Mouse (Mus musculus): Measurements from ENCODE around the gene Ubtd2.

Gene Ubtd2

DNA sequence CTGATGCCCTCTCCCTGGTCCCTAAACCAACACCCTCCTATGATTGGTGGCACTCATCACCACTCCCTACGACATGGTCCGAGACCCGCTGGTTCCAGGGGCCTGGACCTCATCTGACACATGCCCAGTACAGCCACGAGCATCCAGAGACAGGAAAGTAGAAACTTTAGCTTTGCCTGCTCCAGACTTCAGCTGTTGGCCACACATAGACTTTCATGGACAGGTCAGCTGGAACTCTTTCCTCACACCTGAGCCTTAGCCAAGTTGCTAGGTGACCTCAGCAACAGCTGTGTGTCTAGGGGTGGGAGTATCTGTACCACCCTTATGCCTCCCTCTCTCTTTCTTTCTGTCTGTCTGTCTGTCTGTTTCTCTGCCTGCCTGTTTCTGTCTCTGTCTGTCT, 93.1 kb downstream of the Ubtd2 start:
- no peak for DNase-seq

DNA sequence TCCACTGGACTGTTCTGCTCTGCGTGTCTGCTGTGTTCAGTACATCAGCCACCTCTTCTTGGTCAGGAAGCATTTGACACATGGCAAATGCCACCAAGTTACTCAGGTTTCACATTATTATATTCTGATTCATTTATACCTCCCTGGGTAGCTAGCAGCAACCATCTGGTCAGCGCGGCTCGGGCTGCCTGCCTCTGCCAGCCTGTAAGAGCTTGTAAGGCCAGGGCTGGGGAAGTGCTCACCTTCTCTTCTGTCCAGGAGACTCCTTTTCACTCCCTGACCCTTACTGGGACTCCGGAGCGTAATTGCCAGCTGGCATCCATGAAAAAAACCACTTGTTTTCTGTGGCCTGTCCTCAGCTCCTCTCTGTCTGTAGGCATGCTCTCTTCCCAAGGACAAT, 94.1 kb downstream of the Ubtd2 start:
- DNase-seq = no peak

DNA sequence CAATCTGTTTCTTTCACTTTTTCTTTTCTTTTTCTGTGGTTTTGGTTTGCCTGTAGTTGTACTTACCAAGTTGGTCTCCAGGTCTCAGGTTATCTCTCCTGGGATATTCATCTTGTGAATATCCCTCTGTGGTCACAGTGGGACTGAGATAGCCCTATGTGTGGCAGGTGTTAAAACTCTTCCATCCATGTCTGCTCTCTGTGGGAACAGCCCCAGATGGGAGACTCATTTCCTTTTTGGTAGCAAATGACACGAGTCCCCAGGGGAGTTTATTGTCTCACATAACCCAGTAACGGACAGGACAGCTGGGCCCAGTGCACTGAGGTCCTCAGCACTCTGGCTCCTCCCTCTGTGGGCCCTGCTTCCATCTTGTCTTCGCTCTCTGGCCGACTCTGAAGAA, 94.9 kb downstream of the Ubtd2 start:
- no peak for DNase-seq

DNA sequence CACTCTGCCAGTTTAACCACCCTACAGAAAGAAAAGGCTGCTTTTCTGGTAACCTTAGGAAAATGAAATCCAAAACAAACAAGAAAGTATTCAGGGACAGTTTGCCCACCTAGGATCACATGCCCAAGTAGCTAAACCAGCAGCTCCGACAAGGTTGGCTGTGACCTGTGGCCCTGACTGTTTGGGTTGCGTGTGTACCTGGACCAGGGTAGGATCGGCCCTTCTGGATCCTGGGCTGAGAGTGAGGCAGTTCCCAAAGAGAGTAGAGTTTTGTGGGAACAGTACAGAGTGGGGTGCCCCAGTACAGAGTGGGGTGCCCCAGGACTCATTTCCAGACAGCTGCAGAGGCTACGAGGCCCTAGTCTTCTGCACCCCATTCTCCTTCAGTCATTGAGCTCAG, 95.9 kb downstream of the Ubtd2 start:
- no peak for DNase-seq

DNA sequence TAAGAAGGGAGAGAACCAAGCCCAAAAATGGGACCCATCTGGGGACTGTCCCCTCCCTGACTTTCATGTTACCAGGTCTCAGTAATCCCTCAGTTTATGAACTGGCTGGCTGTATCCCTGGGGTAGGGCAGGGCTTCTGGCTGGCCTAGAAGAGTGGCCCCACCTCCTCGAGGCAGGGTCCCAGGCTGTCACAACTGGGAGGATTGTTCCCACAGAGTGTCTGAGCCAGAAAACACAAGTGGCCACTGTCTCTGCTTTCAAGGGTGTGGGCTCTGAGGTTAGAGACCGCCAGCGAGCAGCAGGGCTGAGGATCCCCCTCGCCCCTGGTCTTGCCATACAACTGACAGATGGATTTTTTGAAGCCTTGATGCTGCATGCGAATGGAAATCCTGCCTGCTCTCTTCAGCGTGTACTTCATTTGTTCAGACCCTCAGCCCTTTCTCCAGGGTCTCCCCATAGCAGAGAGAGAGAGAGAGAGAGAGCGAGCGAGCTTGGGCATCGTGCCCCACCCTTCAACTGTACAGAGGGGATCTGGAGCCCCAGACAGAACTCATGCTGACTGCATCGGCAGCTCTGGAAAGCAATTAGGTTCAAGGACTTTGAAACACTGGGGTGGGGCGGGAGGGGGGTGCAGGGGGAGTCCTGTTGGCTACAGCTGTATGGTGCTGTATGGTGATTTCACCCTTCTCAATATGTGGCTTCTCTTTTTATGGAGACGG, 96.6 kb downstream of the Ubtd2 start:
- DNase-seq = no peak

DNA sequence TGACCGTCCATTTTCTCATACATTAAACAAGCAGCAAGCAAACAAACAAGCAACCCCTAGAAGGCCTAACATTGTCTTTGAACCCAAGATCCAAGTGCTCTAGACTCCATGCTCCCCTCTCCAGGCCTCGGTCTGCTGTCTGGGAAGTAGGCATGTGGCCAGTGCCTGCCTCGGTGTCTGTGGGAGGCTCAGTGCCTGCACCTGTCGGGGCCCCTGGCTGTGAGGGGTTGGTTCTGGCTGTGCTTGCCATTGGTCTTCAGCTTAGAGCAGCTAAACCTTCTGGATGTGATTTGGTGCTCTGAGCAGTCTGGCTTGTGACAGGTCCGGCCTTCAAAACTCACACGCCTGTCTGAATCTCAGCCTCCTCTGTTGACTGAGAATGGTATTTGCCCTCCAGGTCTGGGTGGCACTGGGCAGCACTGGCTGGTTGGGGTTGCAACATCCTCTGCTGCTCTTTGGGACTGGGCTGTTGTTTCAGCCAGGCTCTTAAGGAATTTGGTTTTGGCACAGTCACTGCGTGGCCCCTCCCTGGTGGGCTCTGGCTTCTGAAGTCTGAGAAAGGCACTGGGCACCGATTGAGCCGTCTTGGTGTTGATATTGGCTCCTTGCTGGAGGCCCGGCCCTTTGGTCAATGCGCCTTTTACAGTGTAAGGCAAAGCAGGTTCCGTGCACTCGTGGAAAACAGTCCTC, 97.4 kb downstream of the Ubtd2 start:
- no peak for DNase-seq

DNA sequence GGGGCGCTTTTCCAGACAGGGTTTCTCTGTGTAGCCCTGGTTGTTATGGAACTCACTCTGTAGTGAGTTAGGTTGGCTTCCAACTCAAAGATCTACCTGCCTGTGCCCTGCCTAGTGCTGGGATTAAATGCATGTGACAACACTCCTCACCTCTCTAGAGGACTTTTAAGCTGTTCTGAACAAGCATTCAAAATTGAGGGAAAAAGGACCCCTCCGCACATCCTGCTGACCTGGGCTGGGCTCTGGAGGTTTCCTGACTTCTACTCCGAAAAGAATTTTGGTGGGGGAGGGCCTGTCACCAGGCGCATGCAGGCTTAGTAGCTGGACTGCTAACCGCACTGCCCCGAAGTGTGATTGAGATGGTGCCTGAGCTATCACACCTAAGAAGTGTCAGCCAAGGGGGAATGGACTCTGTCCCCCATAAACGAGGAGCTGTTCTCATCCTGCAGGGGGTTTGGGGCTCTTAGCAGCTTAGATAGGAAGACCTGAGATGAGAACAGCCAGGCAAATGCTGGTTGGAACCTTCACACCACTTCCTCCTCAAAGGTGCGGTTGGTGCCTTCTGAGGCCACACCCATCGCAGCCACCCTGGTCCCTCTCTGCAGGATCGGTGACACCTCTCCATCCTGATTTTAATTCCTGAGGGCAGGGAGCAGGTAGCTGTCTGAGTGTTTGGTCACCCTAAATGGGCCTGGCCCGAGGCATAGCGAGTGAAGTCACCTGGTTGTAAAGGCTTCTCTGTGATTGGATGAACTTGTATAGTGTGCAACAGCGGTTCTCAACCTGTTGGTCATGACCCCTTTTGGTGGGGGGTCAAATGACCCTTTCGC, 98.4 kb downstream of the Ubtd2 start:
- no peak for DNase-seq

DNA sequence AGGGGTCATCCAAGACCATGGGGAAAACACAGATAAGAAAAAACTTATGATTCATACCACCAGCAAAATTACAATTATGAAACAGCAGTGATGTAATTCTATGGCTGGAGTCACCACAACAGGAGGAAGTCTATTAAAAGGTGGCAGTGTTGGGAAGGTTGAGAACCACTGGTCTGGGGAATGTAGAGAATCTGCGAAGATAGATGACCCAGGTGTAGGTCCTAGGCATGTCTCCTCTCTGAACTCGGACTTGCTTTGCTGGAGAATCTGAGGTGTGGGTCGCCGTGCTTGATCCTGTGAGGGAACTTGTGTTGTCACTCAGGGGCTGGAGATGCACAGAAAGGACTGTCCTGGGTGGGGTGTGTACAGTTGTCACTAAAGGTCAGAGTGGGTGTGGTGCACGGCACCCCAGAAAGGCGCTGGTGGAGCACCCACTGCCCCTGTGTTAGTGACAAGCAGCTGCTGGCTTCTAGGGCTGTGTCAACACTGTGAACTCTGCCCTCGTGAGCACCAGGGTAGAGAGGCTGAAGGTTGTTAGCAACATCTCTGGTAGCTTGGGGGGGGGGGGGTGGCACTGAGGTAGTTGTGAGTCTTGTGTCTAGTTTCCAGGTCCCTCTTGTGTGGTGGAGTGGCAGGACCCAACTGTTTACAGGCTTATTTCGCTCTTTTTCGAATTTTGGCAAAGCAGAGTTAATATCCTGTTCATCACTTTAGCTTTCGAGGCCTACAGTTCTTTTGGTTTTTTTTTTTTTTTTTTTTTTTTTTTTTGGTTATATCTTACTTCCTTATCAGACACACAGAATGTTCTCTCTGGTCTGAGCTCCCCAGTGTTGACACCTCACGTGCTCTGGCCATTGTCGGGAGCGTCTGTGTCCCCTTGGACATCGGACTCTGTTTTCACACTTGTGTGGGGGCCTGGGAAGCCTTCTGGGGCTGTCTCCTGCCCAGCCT, 99.2 kb downstream of the Ubtd2 start:
- DNase-seq = no peak

DNA sequence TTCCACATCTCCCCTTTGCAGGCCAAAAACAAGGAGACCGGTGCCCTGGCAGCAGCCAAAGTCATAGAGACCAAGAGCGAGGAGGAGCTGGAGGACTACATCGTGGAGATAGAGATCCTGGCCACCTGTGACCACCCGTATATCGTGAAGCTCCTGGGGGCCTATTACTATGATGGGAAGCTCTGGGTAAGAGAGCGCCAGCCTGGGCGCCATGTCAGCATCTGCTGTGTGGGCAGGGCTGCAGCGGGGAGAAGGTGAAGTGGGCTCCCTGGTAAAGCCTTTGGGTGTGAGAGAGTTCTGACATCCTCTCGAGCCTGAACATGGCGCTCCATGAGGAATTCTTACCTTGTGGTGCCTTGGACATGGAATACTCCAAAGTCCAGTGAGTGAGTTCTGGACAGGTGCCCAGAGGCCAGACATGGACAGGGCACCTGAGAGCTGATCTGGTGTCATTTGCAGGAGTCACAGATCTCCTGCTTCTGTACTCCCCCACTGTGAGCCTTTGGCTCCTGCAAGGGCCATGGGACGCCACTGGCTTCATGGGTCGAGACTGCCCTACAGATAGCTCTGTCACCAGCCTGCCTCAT, 100.0 kb downstream of the Ubtd2 start:
- DNase-seq = no peak

DNA sequence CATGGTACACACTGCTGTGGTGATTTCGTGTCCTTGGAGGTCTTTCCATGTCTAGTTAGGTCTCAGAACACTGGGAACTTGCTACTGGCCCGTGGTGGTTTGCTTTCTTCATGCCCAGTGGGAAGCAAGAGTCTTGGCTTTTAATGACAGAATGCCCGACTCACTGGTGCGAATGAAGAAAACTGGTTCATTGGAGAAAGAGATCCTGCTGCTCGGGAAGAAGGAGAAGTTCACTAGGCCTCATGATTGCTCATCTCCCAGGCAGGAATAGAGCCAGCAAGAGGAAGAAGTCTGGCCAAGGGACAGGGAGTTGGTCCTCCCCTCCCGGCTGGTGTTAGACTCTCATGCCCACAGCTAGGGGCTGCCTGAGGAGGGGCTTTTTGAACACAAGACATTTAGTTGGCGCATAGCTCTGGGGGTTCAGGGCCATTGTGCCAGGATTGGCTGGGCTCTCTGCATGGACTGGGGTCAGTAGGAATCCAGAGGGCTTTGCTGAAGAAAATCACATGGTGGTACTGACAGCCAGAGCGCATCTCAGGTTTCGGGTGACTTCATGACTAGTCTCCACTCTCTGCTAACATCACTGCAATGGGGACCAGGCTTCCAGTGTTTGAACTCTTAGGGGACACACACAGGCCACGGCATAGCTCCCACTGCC, 101.3 kb downstream of the Ubtd2 start:
- no peak for DNase-seq

DNA sequence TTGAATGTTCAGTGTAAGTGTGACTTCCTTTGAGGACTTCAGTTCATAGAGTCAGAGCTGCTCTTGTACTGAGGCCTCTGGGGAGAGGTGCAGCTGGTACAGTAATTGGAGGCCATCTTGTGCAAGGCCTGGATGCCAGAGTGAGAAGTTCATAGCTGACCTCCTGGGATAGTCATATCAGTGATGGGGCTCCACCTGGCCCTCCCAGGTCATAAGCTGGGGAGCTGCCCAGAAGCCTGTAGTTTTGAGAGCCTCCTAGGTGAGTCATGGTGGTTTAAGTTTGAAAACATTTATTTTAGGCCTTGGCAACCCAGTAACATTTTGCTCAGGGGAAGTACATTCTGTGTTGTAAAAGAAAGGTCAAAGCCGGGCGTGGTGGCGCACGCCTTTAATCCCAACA, 102.9 kb downstream of the Ubtd2 start:
- DNase-seq = no peak

DNA sequence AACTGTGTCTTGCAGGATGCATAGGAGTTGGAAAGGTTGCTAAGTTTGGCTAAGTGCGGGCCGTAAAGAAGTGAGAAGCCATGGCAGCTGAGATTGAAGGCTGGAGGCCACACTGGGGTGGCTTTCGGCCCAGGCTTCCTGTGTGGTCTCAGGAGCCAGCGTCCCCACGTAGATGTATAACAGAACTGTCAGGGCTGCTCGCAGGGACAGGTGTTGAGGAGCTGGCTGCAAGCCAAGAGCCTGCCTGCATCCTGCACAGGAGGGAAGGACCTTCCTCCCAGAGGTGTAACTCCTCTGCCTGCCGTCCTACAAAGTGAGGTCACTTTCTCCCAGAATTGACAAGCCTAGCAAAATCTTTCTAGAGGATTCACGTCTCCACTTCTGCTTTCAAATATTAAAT, 103.5 kb downstream of the Ubtd2 start:
- DNase-seq = no peak

DNA sequence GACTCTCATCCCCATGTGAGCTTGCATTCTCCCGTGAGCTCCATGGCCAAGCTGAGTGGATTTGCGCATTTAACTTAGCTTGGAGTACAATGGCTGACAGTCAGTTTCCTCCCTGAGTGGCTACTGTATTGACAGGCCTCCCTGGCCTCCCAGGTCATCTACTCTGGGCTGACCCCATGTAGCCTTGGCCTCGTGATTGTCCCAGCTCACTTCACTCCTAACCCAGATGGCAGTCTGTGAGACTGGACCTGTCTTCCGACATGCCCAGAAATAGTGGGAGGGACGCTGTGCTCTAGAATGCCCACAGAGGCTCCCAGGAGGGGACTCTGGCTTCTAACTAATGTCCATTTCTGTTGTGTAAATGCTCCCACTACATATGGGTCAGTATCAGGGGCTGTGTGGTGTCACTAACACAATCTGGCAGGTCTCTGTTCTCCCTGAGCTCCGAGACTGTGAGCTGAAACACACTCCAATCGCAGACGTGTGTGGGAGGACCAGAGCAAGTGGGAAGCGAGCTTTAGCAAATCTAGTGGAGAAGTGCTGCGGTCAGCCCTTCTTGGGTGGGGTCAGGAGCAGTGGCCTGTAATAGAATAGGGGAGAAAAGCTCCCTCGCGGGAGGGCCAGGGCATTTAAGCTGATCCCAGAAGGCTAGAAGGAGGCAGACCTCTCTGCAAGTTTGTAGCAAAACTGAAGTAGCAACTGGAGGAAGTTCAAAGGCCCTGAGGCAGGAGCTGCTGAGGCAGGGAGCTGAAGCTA, 105.0 kb downstream of the Ubtd2 start:
- no peak for DNase-seq

DNA sequence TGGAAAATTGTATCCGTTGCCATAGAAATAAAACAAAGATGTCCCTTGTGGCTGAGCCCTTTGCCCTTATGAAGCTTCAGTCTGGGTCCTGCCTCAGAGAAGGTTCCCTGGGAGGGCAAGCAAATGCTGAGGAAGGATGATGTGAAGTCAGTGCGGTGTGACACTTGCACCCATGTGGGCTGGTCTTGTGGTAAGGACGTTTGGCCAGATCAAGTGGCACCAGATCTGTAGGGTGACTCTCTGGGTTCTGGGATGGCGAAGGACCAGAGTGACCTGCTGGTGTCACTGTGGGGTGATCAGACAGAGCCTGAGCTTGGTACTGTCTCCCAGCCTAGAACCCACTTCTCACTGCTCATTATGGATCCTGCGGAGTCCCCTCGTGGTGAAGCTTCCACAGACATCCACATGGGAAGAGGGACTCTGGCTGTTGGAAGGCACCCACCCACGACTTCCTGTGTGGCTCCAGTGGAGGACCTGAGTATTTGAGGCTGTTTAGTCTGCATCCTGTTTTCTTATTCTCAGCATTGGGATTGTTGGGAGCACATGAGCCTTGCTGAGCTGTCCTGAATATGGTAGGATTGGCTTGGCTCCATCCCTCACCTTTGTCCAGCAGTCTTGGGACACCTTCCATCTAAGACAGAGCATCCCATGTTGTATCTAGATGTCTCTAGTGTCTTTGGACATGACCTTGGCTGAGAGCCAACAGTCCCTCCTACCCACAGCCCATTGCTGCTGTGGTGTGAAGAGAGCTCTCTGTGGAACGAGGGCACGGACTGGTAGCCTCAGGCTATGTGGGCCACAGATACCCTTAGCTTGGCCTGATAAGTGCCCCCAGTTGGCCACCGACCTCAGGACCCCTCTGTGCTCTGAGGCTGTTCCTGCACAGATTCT, 106.5 kb downstream of the Ubtd2 start:
- DNase-seq = no peak

DNA sequence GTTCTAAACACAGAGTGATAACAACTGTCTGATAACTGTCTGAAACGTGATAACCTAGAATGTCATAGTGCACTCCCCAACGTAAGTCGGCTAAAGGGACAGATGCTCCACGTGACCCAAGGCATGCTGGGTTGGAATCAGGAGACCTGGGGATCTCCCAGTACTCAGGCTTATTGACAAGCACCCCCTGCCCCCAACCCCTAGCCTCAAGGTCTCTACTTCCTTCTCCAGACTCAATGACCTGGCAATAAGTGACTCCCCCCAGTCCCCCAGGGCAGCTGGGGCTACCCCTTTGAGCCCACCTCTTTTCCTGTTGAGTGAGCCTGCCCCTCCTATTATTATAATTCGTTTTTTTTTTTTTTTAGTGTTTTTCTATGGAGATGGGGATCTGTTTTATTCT, 107.5 kb downstream of the Ubtd2 start:
- no peak for DNase-seq

DNA sequence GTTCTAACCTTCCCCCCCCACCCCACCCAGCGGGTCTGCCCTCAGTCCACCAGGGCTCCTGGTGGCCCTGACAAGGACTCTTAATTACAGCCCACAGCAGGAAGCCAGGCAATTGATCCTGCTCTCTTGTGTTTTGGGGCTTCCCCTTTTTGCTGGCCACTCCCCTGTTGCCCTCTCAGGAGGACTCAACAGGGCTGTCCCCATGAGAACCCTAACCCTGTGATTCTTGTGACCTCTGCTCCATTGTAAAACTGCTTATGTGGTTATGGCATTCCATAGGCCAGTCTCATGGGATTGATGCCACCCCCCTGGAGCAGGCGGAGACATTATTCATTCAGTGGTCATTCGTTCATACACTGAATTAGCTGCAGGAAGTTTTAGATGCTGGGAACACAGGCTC, 108.5 kb downstream of the Ubtd2 start:
- DNase-seq = no peak

DNA sequence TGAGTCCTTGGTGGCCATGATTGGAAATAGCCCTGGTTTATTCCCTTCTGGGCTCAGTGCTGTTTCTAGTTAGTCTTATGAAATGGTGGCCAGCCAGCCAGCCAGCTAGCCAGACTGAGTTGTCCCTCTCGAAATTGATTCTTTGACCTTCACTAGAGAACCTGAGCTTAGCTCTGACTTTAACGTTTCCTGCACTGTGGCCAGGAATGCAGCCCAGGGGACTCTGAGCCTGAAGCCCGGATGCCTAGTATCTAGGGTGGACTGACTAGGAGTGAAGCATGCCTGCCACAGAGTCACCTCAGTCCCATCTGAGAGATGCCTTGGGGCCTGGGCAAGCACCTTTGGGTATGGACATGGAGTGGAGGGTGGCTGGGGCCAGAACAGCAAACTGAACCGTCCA, 109.5 kb downstream of the Ubtd2 start:
- no peak for DNase-seq

DNA sequence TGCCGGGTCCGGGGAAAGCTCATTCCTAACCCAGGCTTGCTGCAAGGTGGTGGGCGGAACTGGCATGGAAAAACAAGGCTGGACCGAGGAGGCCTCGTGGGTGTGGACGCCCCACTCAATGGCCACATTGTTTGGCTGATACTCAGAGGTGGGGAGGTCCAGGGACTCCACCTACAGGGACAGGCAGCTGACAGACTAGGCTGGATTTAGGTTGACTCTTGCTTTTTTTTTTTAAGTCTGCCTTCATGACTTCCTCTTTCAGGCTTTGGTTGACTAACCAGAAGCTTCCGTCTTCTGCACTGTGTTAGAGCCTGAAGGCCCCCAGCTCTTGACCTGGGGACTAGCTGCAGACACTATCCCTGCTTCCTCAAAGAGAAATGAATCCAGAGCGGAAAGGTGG, 109.9 kb downstream of the Ubtd2 start:
- no peak for DNase-seq

DNA sequence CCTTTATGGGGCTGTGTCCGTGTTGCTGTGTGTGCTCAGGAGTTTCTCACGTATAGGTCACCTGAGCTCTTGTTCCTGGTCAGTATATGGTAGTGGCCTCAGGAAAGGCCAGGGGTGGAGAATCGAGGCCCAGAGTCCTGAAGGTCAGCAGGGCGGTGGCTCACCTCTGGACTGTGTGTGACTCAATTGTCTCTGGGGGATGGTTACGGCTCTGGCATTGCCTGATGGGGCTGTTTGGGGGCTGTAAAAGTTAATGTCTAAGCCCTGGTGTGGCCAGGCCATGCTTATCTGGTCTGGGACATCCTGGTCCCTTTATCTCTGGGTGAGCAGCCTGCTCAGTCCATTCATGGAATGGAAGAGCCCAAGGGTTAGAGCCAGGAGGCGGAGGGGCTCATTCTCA, 111.0 kb downstream of the Ubtd2 start:
- DNase-seq = no peak
